ENCODE assay signal across 15 mouse cellular contexts in genomic region chr6:54279391-54279790, GRCm38 (mm10). TPM values are rescaled to one million over a fixed set of nuclear protein-coding genes. Genes with fewer than 3 reads are reported as not detected.
DNase-seq lines count a peak whose midpoint lies in the region; ATAC-seq and TF ChIP-seq lines count a peak whose summit lies in the region.
"Had no signal": no experiment of that assay in that cellular context is flagged by ENCODE, and none has a peak within 500 bp of the region (broad histone marks: within the 10 kb centered on the region; RNA-seq: fewer than 3 reads in every experiment).

No protein-coding gene starts in this region.

- no peaks in the 10 kb centered on the region for H3K79me3 ChIP-seq in C2C12 (ENCODE audit: low read depth)

- no peak overlapping the region for H3K9ac ChIP-seq in kidney, embryonic 15.5 days
- no peak overlapping the region for H3K9ac ChIP-seq in embryonic facial prominence, embryonic 14.5 days (ENCODE audit: low read depth, low read length)
- H3K9ac ChIP-seq in heart, postnatal 0 days (replicated peaks; ENCODE audit: low read depth, low read length): no peak overlapping the region
- H3K9ac ChIP-seq: forebrain, embryonic 15.5 days; liver, postnatal 0 days; midbrain, embryonic 15.5 days had no signal

- H3K9me3 ChIP-seq in kidney, embryonic 15.5 days (replicated peaks): no peaks in the 10 kb centered on the region
- H3K9me3 ChIP-seq in embryonic facial prominence, embryonic 14.5 days (ENCODE audit: control insufficient read depth, low read length): no peaks in the 10 kb centered on the region
- H3K9me3 ChIP-seq in heart, postnatal 0 days (replicated peaks; ENCODE audit: control insufficient read depth, low read length): no peaks in the 10 kb centered on the region
- H3K9me3 ChIP-seq: forebrain, embryonic 15.5 days; midbrain, embryonic 15.5 days had no signal

- DNase-seq in kidney, adult 9 months: no peak
- peak; percentile 74 for DNase-seq in embryonic facial prominence, embryonic 14.5 days (ENCODE audit: low spot score)
- peak; percentile 56 for DNase-seq in heart, postnatal 0 days (ENCODE audit: low spot score)
- no peak for DNase-seq in urinary bladder, adult 18-20 months (ENCODE audit: low spot score in 2 of 2)
- DNase-seq in frontal cortex, postnatal 10 days (ENCODE audit: low spot score in 2 of 2): no peak
- DNase-seq: cerebellum, adult 11 months; left cerebral cortex, postnatal 4 days; liver, postnatal 0 days; thymus, postnatal 36 days had no signal

- TF ChIP-seq CTCF in C2C12 (IDR thresholded peaks at IDR 0.05; ENCODE audit: control insufficient read depth, insufficient read depth, insufficient read length): no peak
- TF ChIP-seq CTCF in heart, postnatal 0 days (IDR thresholded peaks at IDR 0.05; ENCODE audit: low read depth): no peak

- WGBS in kidney, embryonic 15.5 days: 23% methylated on average over 11 of the region's 11 CpGs
- WGBS in embryonic facial prominence, embryonic 14.5 days: 48% methylated on average over 11 of the region's 11 CpGs
- WGBS in heart, postnatal 0 days: 39% methylated on average over 11 of the region's 11 CpGs

- H3K4me2 ChIP-seq in kidney, embryonic 15.5 days: no peak overlapping the region
- no peak overlapping the region for H3K4me2 ChIP-seq in embryonic facial prominence, embryonic 14.5 days (ENCODE audit: low read depth, low read length)
- no peak overlapping the region for H3K4me2 ChIP-seq in heart, postnatal 0 days (ENCODE audit: low read depth, low read length)
- H3K4me2 ChIP-seq: forebrain, embryonic 15.5 days; midbrain, embryonic 15.5 days had no signal

- H3K4me1 ChIP-seq in kidney, embryonic 15.5 days: peaks cover 34% of the 10 kb centered on the region
- peaks cover 12% of the 10 kb centered on the region for H3K4me1 ChIP-seq in embryonic facial prominence, embryonic 14.5 days (ENCODE audit: control insufficient read depth, insufficient read depth, low read length)
- H3K4me1 ChIP-seq in heart, postnatal 0 days (ENCODE audit: control insufficient read depth, insufficient read depth): peaks cover 5% of the 10 kb centered on the region; the same call in 1 of the 2 replicates
- H3K4me1 ChIP-seq: midbrain, embryonic 15.5 days had no signal

- no peak overlapping the region for H3K4me3 ChIP-seq in kidney, embryonic 15.5 days (replicated peaks)
- H3K4me3 ChIP-seq in C2C12 (ENCODE audit: insufficient read depth, poor library complexity, severe bottlenecking): no peak overlapping the region
- H3K4me3 ChIP-seq in embryonic facial prominence, embryonic 14.5 days (ENCODE audit: low read depth, low read length): no peak overlapping the region
- H3K4me3 ChIP-seq in heart, postnatal 0 days (ENCODE audit: low read depth, low read length): no peak overlapping the region
- H3K4me3 ChIP-seq: forebrain, embryonic 15.5 days; midbrain, embryonic 15.5 days had no signal

- peak overlapping the region; percentile 50 for H3ac ChIP-seq in C2C12 (ENCODE audit: control insufficient read depth, insufficient read length, low read depth)

- peaks cover 20% of the 10 kb centered on the region for H3K27me3 ChIP-seq in kidney, embryonic 15.5 days
- no peaks in the 10 kb centered on the region for H3K27me3 ChIP-seq in C2C12 (ENCODE audit: control insufficient read depth, insufficient read depth, insufficient read length)
- no peaks in the 10 kb centered on the region for H3K27me3 ChIP-seq in embryonic facial prominence, embryonic 14.5 days (replicated peaks; ENCODE audit: control insufficient read depth, insufficient read depth, low read length)
- H3K27me3 ChIP-seq in heart, postnatal 0 days (ENCODE audit: control insufficient read depth, insufficient read depth, low read length): no peaks in the 10 kb centered on the region
- H3K27me3 ChIP-seq: CH12.LX; forebrain, embryonic 15.5 days; midbrain, embryonic 15.5 days had no signal

- no peaks in the 10 kb centered on the region for H3K79me2 ChIP-seq in C2C12 (ENCODE audit: control insufficient read depth, insufficient read depth)

- H3K27ac ChIP-seq in kidney, embryonic 15.5 days: no peak overlapping the region
- H3K27ac ChIP-seq in embryonic facial prominence, embryonic 14.5 days (replicated peaks; ENCODE audit: low read depth, low read length): no peak overlapping the region
- H3K27ac ChIP-seq in heart, postnatal 0 days (ENCODE audit: low read depth): no peak overlapping the region
- H3K27ac ChIP-seq: forebrain, embryonic 15.5 days; midbrain, embryonic 15.5 days had no signal

- 0 out of 2 replicates have a peak, but pooled peaks have one; percentile 40 for ATAC-seq in kidney, embryonic 15.5 days (replicated peaks; ENCODE audit: low FRiP score)
- no peak; the same call in 1 of the 2 replicates for ATAC-seq in embryonic facial prominence, embryonic 14.5 days (ENCODE audit: low read depth)
- peak; percentile 51 for ATAC-seq in heart, postnatal 0 days (ENCODE audit: insufficient read depth, low read depth)
- ATAC-seq in activated CD4-positive, CD25-positive, alpha-beta regulatory T cell, adult 4 months: no peak
- ATAC-seq: forebrain, embryonic 15.5 days; liver, postnatal 0 days; midbrain, embryonic 15.5 days had no signal

- no peak for TF ChIP-seq EP300 in heart, postnatal 0 days (IDR thresholded peaks at IDR 0.05; ENCODE audit: low read depth)

- H3K36me3 ChIP-seq in kidney, embryonic 15.5 days: no peaks in the 10 kb centered on the region
- no peaks in the 10 kb centered on the region for H3K36me3 ChIP-seq in C2C12 (ENCODE audit: control insufficient read depth, insufficient read depth)
- no peaks in the 10 kb centered on the region for H3K36me3 ChIP-seq in embryonic facial prominence, embryonic 14.5 days (ENCODE audit: control insufficient read depth, insufficient read depth, low read length)
- no peaks in the 10 kb centered on the region for H3K36me3 ChIP-seq in heart, postnatal 0 days (replicated peaks; ENCODE audit: control insufficient read depth, insufficient read depth, low read length)
- H3K36me3 ChIP-seq: midbrain, embryonic 15.5 days had no signal

TF ChIP-seq in C2C12, 6 proteins besides CTCF, POLR2A, EP300 and RAD21:
- TF ChIP-seq MYOG (IDR thresholded peaks at IDR 0.05; ENCODE audit: control insufficient read depth, extremely low read depth, insufficient read length) (no peak), MYOD1 (IDR thresholded peaks at IDR 0.05; ENCODE audit: control insufficient read depth, insufficient read length, low read depth) (no peak), FOSL1 (IDR thresholded peaks at IDR 0.05; ENCODE audit: insufficient read depth, low read length, poor library complexity, severe bottlenecking) (no peak), CEBPB (IDR thresholded peaks at IDR 0.05; ENCODE audit: low read depth) (no peak), USF1 (IDR thresholded peaks at IDR 0.05; ENCODE audit: low read depth) (no peak), MAX (IDR thresholded peaks at IDR 0.05) (no peak)
TF ChIP-seq in C2C12: peak in this region for 0.

RNA-seq across cellular contexts. Expression of gene Prr15, which starts 46.2 kb away (rescaled TPM):
- 7.3 TPM in 2 replicates for polyA plus RNA-seq in kidney, embryonic 15.5 days (2015; fragmentation: Nextera tagmentation; extraction: Ambion mirVana)
- polyA plus RNA-seq in C2C12 (2012; fragmentation: generic; extraction: Trizol): 0.04 TPM
- polyA plus RNA-seq in embryonic facial prominence, embryonic 14.5 days (2014; fragmentation: Nextera tagmentation; extraction: Ambion mirVana): 2.7 and 4.5 TPM in 2 replicates
- 7.5 and 16.7 TPM in 2 replicates for total RNA-seq in heart, postnatal 0 days (2014; rRNA removed; ENCODE audit: low replicate concordance)
- 14.3 and 14.8 TPM in 2 replicates for polyA plus RNA-seq in heart, postnatal 0 days (2015; fragmentation: Nextera tagmentation; extraction: Ambion mirVana)
- not detected for polyA plus RNA-seq in activated CD4-positive, CD25-positive, alpha-beta regulatory T cell, adult 4 months (2017; shearing (Covaris generic))
- total RNA-seq: CH12.LX had no signal

Comparison
In these comparisons a context has a peak if more than half of its experiments do, and no peak if none do; other contexts are left out.
1. ATAC-seq: peak in kidney, embryonic 15.5 days (single experiment) and heart, postnatal 0 days (single experiment); none in embryonic facial prominence, embryonic 14.5 days (single experiment) and activated CD4-positive, CD25-positive, alpha-beta regulatory T cell, adult 4 months (single experiment).
2. DNase-seq: peak in embryonic facial prominence, embryonic 14.5 days (single experiment) and heart, postnatal 0 days (single experiment); none in kidney, adult 9 months (single experiment), urinary bladder, adult 18-20 months (0 of 2) and frontal cortex, postnatal 10 days (0 of 2).